Mouse (Mus musculus): ENCODE data around the gene Clint1.

- no peak for TF ChIP-seq CTCF (IDR thresholded peaks at IDR 0.05; ENCODE audit: low read depth)
- no peak for TF ChIP-seq EP300 (IDR thresholded peaks at IDR 0.05; ENCODE audit: low read depth)
These were observed 58.9 kb downstream of the Clint1 start for GRCm38 (mm10) chr11:45910701-45911100.
